17 mouse cellular contexts compared by ENCODE assay signal in the genomic region with DNA sequence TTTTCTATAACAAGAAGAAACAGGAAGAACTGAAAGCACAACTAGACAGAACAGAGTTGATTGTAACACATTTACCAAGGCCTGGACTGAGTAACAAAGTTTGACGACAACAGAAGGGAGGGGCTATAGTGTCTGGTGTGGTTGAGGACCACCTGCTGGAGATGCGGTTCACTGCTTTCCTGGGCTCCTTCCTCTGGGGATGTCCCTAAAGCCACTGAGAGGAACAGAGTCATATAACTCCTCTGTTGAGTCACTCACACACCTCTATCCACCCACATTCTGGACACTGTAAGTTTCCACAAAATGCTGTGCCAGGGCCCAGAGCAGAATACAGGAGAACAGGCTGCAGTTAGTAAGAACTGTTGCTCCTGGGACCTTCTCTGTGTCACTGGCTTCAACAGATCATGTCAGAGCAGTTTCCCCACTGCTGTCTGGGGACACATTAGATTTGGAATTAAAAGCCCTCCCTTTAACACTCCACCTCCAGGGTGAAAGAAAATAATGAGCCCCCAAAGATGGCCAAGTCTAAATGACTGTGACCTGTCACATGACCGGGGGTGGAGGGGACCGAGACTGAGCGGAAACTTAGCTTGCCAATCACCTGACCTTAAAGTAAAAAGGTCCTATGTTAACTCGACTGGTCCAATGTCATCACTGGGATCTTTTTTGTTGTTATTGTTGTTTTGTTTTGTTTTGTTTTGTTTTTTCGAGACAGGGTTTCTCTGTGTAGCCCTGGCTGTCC. TPM values are rescaled to one million over a fixed set of nuclear protein-coding genes. Genes with fewer than 3 reads are reported as not detected.
DNase-seq lines count a peak whose midpoint lies in the region; ATAC-seq and TF ChIP-seq lines count a peak whose summit lies in the region.
"Had no signal": no experiment of that assay in that cellular context is flagged by ENCODE, and none has a peak within 500 bp of the region (broad histone marks: within the 10 kb centered on the region; RNA-seq: fewer than 3 reads in every experiment).

No protein-coding gene starts in this region.

- DNase-seq in kidney, postnatal 4 days: no peak
- DNase-seq in CD4-positive, CD25-positive, alpha-beta regulatory T cell, adult 2 months (ENCODE audit: low read depth, low spot score): peak; percentile 57
- peak; percentile 78 to 85 for DNase-seq in spleen, adult 2 months (ENCODE audit: low read depth in 1 of 2, low spot score in 2 of 2)
- no peak for DNase-seq in ovary, adult 18-20 months (ENCODE audit: low spot score)
- DNase-seq: cerebellum, postnatal 10 days; gastrocnemius, postnatal 14 days; lung, embryonic 14.5 days; midbrain, embryonic 14.5 days; thymus, adult 2 months had no signal

- H3K27me3 ChIP-seq in kidney, embryonic 16.5 days (ENCODE audit: insufficient read depth, low read length): no peaks in the 10 kb centered on the region
- no peaks in the 10 kb centered on the region for H3K27me3 ChIP-seq in spleen, adult 2 months (ENCODE audit: control insufficient read depth, insufficient read depth, low read length)
- no peaks in the 10 kb centered on the region for H3K27me3 ChIP-seq in intestine, embryonic 15.5 days (replicated peaks)
- H3K27me3 ChIP-seq: heart, embryonic 15.5 days; hindbrain, embryonic 15.5 days had no signal

- no peak for TF ChIP-seq CTCF in spleen, adult 2 months (IDR thresholded peaks at IDR 0.05; ENCODE audit: extremely low read depth, insufficient read depth, insufficient read length, insufficient replicate concordance)

- H3K4me3 ChIP-seq in kidney, embryonic 16.5 days (ENCODE audit: low read length): no peak overlapping the region
- H3K4me3 ChIP-seq in spleen, adult 2 months (ENCODE audit: extremely low read depth, insufficient read depth, insufficient read length): no peak overlapping the region
- H3K4me3 ChIP-seq in intestine, embryonic 15.5 days (replicated peaks): no peak overlapping the region
- H3K4me3 ChIP-seq: embryonic facial prominence, embryonic 13.5 days; forebrain, embryonic 12.5 days; heart, embryonic 15.5 days; hindbrain, embryonic 15.5 days; layer of hippocampus, adult 2 months had no signal

- ATAC-seq in kidney, embryonic 16.5 days (ENCODE audit: low FRiP score, low TSS enrichment): peak; percentile 47; the same call in 1 of the 2 replicates
- peak; percentile 73 to 77 for ATAC-seq in hematopoietic stem cell, adult 5-6 weeks (replicated peaks in 1 of 2; ENCODE audit: insufficient read depth in 1 of 2, low FRiP score in 2 of 2, low TSS enrichment in 1 of 2, low read depth in 1 of 2, poor library complexity in 2 of 2, severe bottlenecking in 2 of 2)
- no peak for ATAC-seq in intestine, embryonic 15.5 days

- WGBS in kidney, embryonic 16.5 days: 60% methylated on average over 7 of the region's 7 CpGs
- 45% methylated on average over 7 of the region's 7 CpGs for WGBS in spleen, adult 2 months
- 83% methylated on average over 7 of the region's 7 CpGs for WGBS in intestine, embryonic 15.5 days

- peaks cover 27% of the 10 kb centered on the region for H3K36me3 ChIP-seq in kidney, embryonic 16.5 days (ENCODE audit: insufficient read depth, low read length)
- no peaks in the 10 kb centered on the region for H3K36me3 ChIP-seq in spleen, adult 2 months (ENCODE audit: control insufficient read depth, insufficient read depth, low read length)
- no peaks in the 10 kb centered on the region for H3K36me3 ChIP-seq in intestine, embryonic 15.5 days

- no peak overlapping the region for H3K4me2 ChIP-seq in kidney, embryonic 16.5 days (replicated peaks; ENCODE audit: low read depth, low read length)
- H3K4me2 ChIP-seq in intestine, embryonic 15.5 days (replicated peaks): no peak overlapping the region
- H3K4me2 ChIP-seq: embryonic facial prominence, embryonic 13.5 days; forebrain, embryonic 12.5 days; heart, embryonic 15.5 days; hindbrain, embryonic 15.5 days; lung, embryonic 14.5 days had no signal

- peaks cover 20% of the 10 kb centered on the region for H3K4me1 ChIP-seq in kidney, embryonic 16.5 days (ENCODE audit: insufficient read depth, low read length)
- peaks cover 15% of the 10 kb centered on the region; the same call in 1 of the 2 replicates for H3K4me1 ChIP-seq in spleen, adult 2 months (ENCODE audit: control insufficient read depth, insufficient read depth, insufficient read length)
- H3K4me1 ChIP-seq in intestine, embryonic 15.5 days (replicated peaks): peaks cover 14% of the 10 kb centered on the region; the same call in 1 of the 2 replicates

- H3K9me3 ChIP-seq in kidney, embryonic 16.5 days (ENCODE audit: low read length): no peaks in the 10 kb centered on the region
- H3K9me3 ChIP-seq in intestine, embryonic 15.5 days: no peaks in the 10 kb centered on the region
- H3K9me3 ChIP-seq: embryonic facial prominence, embryonic 13.5 days; forebrain, embryonic 12.5 days; heart, embryonic 15.5 days; hindbrain, embryonic 15.5 days had no signal

- peak overlapping the region; percentile 38; the same call in 1 of the 2 replicates for H3K27ac ChIP-seq in kidney, embryonic 16.5 days (ENCODE audit: low read length)
- H3K27ac ChIP-seq in spleen, adult 2 months (ENCODE audit: insufficient read depth, low read length): peak overlapping the region; percentile 72
- no peak overlapping the region for H3K27ac ChIP-seq in intestine, embryonic 15.5 days
- H3K27ac ChIP-seq: embryonic facial prominence, embryonic 13.5 days; forebrain, embryonic 12.5 days; heart, embryonic 15.5 days; hindbrain, embryonic 15.5 days; layer of hippocampus, adult 2 months had no signal

- no peak for TF ChIP-seq POLR2A in spleen, adult 2 months (IDR thresholded peaks at IDR 0.05; ENCODE audit: low read depth, low read length)

- no peak overlapping the region for H3K9ac ChIP-seq in kidney, embryonic 16.5 days (replicated peaks; ENCODE audit: low read length)
- no peak overlapping the region for H3K9ac ChIP-seq in intestine, embryonic 15.5 days
- H3K9ac ChIP-seq: embryonic facial prominence, embryonic 13.5 days; forebrain, embryonic 12.5 days; heart, embryonic 15.5 days; hindbrain, embryonic 15.5 days; lung, embryonic 14.5 days had no signal

RNA-seq across cellular contexts. Expression of a gene that starts 13.5 kb away (rescaled TPM):
- 109 and 111 TPM in 2 replicates for polyA plus RNA-seq in kidney, embryonic 16.5 days (2015; fragmentation: Nextera tagmentation; extraction: Ambion mirVana)
- total RNA-seq in hematopoietic stem cell, adult 5-6 weeks (2017): 37.0 and 46.1 TPM in 2 replicates
- 10.5 and 22.1 TPM in 2 replicates for polyA plus RNA-seq in spleen, adult 2 months (2012; rRNA removed)
- 51.6 and 54.4 TPM in 2 replicates for polyA plus RNA-seq in intestine, embryonic 15.5 days (2015; fragmentation: Nextera tagmentation; extraction: Ambion mirVana)

RNA-seq across cellular contexts. Expression of a gene that starts 33.5 kb away (rescaled TPM):
- 138 and 144 TPM in 2 replicates for polyA plus RNA-seq in kidney, embryonic 16.5 days (2015; fragmentation: Nextera tagmentation; extraction: Ambion mirVana)
- 57.2 and 76.9 TPM in 2 replicates for total RNA-seq in hematopoietic stem cell, adult 5-6 weeks (2017)
- polyA plus RNA-seq in spleen, adult 2 months (2012; rRNA removed): 60.0 and 65.4 TPM in 2 replicates
- polyA plus RNA-seq in intestine, embryonic 15.5 days (2015; fragmentation: Nextera tagmentation; extraction: Ambion mirVana): 56.8 and 61.0 TPM in 2 replicates

Comparison
In these comparisons a context has a peak if more than half of its experiments do, and no peak if none do; other contexts are left out.
1. DNase-seq: peak in CD4-positive, CD25-positive, alpha-beta regulatory T cell, adult 2 months (single experiment) and spleen, adult 2 months (2 of 2); none in kidney, postnatal 4 days (0 of 2) and ovary, adult 18-20 months (single experiment).